Mouse (Mus musculus): ENCODE results near the gene Sel1l2.
A peak's percentile ranks its signal among the peaks of the same experiment; 100 is the strongest.

Sel1l2 gene

DNA sequence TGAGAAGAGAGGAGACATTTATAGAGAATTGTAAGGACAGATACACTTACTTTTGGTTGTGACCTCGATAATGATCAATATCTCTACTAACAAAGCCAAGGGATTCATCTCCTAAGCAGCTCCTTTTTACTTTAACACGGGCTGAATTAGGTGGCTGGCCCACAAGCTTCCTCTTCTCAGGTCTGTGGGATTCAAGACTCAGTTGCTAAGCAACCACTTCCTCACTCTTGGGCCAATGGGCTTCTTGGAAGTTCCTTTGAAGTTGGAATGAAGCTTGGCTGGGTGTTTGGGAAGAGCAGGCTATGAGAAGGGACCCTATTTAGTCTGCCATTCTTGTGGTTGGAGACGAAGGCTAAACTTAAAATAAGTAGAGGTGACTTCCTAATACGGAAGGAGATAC lies at the start of gene Sel1l2:
Gene Sel1l2 (minus strand): TSS at position 182 of the 400 bp plus-strand sequence.
- DNase-seq (ENCODE audit: low read depth, low spot score), result no peak

DNA sequence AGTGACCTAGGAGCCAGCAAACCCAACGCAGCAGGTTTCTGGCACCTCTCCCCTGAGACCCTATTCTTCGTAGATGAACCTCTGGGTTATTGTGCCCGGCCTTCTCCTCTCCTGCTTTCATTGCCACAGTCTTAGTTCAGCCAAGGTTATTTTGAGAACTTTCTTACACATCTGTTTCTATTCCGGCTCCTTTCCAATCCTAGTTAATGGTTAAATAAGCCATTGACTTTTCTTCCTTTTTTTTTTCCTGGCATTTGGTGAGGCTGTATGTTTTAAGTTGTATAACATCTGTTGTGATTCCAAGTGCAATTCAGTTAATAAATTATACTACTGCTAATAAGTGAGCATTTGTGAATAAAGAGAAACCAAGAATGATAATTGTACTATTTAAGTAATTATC lies 49.6 kb upstream of the Sel1l2 start:
- DNase-seq (ENCODE audit: low read depth, low spot score), result no peak

DNA sequence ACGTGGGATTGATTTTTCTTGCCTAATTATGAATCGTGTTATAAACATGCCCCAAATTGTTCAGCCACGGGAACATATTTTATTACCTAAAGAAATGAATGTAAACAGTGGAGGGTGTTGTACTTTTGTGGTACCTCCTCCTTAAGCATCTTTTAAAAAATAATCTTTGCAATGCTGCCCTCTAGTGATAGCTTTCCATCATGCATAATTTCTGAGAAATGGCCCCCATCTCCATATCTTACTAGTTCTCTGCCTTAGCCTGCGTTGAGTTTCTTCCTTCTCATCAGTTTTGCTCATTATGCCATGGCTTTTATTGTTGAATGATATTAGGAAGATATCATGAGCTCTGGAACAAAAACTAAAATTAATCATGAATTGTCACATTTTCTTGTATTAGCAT lies 37.8 kb upstream of the Sel1l2 start:
- peak; percentile 59 for DNase-seq (ENCODE audit: low read depth, low spot score)

DNA sequence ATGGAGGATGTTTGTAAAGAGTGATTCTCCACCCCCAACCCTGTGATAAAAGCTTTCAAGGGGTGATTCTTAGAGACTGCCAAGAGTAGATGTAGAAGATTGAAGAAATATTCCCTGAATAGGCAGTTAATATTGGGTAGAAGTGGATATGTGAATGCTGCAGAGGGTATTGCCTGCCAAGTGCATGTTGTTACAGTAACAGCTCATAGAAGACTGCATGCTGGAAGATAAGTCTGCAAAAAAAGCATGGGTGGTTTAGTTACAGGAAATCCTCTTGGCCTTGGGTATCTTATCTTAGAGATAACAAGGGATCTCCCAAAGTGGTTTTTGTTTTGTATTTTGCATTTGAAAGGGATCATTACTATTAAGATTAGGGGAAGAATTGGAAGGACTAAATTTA lies 36.3 kb upstream of the Sel1l2 start:
- DNase-seq (ENCODE audit: low read depth, low spot score), result no peak

DNA sequence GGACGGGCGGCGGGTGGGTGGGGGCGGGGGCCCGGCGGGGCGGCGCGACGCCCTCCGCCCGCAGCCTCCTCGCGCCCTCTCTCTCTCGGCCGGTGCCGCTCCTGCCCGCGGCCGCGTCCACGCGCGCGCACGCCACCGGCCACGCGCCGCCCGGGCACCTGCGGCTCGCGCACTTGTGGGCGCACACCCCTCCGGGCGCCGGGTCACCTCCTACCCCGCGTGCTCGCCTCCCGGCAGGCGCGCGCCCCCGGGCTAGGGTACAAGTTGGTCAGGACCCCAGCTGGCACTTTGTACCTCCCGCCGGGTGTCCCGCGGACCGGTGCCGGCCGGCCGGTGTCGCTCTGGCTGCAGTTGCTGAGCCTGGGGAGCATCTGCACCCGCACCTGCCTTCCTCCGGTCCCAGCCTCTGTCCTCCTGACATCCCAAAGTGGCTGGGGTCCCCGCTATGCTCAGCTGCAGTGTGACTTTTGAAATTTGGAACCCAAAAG lies 6.3 kb upstream of the Sel1l2 start:
- DNase-seq (ENCODE audit: low read depth, low spot score), result peak; percentile 48

DNA sequence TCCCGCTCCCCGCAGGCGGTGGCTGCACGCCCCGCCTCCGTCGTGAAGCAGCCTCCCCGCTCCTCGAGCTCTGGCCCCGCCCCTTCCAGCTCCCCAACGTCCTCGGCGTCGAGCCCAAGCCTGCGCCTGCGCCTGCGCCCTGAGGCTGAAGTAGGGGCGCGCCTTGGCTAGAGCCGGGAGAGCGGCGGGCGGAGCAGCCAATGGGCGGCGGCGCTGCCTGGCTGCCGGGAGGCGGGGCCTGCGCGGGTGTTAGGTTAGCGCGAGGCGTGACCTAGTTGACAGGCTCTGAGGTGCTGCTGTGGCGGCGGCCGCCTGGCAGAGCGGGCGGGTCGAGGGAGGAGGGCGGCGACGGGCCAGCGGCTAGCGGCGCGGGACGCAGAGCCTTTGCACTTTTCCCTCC lies 5.7 kb upstream of the Sel1l2 start, which contains the start of gene Macrod2:
Gene Macrod2 (plus strand): TSS at position 131 of the 400 bp plus-strand sequence.
- DNase-seq (ENCODE audit: low read depth, low spot score), result peak; percentile 97

DNA sequence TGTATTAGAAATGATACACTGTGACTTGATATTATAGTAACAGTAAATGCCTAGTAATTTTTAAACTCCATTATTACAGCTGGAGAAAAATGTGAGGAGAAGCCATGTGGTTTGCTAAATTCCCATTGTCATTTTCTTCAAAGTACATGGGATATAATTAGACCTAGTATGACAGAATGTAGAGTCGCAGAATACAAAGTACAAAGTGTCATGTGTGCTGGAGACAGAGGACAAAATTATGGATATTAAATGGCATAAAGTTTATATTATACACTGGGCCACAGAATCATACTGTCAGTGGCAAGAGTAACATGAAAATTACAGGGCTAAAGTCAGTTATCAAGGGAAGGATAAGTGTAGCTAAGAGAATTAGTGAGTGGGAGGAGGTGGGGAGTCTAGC lies 24.7 kb downstream of the Sel1l2 start:
- no peak for DNase-seq (ENCODE audit: low read depth, low spot score)

DNA sequence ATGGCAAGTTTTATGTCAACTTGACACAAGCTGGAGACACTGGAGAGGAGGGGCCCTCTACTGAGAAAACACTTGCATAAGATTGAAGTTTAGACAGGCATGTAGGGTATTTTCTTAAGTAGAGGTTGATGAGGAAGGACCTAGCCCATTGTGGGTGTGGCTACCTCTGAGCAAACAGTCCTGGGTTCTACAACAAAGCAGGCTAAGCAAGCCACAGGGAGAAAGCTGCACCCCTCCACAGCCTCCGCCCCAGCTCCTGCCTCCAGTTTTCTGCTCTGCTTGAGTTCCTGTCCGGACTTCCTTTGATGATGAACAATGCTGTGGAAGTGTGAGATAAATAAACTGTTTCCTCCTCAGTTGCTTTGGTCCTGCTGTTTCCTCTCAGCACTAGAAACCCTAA lies 29.6 kb downstream of the Sel1l2 start:
- DNase-seq (ENCODE audit: low read depth, low spot score), result peak; percentile 2

DNA sequence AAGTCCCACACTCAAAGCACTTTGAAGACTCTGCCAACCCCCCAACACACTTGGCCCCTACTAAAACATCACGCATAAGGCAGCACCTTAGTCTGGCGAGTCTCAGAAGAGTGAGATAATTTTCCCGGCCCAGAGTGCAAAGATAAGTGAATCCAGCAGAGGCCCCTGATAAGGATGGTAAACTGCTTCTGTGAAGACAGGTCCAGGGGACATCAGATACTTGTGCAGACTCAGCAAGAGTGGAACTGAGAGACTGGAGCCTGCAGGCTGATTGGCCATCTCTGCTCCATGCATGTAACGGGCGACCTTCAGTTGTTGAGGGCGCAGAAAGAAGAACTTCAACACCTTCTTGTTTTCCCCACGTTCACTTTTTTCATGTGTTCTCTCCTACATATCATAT lies 47.1 kb downstream of the Sel1l2 start:
- DNase-seq (ENCODE audit: low read depth, low spot score), result no peak

DNA sequence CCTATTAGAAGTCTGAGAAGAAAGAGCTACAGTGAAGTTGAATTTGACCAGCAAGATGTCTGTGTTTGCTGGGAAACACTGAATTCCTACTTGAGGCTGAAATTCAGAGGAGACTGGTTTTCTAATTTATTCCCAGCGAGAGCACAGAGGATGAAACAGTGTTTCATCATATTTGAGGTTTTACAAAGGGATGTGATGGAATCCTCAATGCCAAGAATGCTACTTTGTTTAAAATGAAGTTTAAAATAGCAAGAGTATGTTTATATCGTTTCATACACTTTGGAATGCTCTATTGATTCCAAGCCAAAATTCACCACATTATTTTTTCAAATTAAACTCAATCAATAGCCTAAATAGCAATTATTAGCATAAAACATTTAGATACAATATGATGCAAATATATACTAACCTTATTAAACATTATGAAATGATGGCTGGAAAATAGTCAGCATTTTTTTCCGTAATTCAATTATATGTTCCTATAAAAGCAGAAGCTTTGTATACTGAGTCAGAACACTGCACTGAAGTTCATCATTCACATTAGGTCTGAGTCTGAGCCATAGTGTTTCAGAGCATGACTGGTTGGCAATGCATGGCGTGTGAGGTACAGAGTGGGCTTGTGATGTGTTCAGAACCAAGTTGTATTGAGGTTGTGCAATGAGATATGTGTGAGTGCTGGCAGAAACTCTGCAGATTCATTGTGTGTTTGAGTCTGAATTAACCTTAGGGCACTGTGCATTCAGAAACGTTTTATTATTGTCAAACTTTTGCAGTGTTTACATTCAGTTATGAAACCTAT lies 58.8 kb downstream of the Sel1l2 start:
- DNase-seq (ENCODE audit: low read depth, low spot score), result no peak

DNA sequence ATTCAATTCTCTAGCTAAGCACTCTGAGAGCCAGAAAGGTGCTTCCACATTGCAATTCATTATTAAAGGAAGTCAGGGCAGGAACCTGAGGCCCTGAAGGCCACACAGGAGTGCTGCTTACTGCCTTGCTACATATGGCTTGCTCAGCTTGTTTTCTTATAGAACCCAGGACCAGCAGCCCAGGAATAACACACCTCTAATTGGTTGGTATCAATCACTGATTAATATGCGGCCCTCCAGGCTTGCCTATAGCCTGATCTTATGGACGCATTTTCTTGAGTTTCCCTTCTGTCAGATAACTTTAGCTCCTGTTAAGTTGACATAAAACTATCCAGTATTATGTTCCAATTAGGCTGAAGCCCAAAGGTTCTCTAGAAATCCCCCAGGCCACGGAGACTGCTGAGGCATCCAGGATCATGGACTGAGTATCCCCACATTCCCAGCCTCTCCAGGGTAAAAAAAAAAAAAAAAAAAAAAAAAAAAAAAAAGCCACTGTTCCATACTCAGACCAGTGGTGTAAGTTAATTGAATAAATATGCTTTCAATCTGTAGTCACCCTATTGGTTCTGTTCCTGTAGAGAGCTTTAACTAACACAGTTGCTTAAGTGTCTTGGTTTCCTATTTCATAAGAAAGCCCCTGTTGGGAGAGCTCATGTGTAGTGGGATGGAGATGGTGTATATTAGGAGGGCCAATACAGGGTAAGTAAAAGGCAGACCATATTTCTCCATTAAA lies 86.4 kb downstream of the Sel1l2 start:
- no peak for DNase-seq (ENCODE audit: low read depth, low spot score)

DNA sequence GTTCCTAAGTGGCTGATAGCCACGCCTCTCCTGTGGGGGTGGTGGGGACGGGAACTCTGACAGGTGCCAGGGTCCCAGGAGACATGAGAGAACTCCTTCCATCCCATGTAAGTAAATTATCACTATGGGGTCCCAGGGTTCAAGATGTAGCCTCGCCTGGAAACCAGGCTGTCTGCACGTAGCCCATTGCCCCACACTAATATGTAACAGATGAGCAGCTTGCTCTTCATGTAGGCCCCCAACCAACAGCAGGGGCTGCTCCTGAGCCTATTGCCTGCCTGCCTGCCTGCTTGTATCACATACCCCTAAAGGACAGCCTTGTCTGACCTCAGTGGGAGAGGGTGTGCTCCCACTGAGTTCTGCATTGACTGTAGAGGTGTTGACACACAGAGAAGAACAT lies 92.4 kb downstream of the Sel1l2 start:
- DNase-seq (ENCODE audit: low read depth, low spot score), result peak; percentile 49

DNA sequence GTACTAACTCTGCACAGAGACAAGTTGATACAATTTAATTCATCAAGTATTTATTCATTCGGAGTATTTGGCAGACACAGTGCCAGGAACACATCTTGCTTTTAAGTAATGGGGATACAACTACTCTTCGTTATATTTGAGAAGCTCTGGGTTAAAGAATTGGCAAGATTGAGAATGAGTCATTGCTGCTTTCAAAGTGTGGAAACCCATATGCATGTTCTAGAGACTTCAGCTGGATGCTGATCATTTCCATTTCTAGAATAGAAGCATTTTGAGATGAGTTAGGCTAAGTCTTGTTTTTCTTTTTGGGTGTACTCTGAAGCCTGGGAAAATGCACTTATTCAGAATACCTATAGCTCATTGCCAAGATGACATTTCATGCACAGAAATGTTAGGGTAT lies 95.7 kb downstream of the Sel1l2 start:
- DNase-seq (ENCODE audit: low read depth, low spot score), result no peak

DNA sequence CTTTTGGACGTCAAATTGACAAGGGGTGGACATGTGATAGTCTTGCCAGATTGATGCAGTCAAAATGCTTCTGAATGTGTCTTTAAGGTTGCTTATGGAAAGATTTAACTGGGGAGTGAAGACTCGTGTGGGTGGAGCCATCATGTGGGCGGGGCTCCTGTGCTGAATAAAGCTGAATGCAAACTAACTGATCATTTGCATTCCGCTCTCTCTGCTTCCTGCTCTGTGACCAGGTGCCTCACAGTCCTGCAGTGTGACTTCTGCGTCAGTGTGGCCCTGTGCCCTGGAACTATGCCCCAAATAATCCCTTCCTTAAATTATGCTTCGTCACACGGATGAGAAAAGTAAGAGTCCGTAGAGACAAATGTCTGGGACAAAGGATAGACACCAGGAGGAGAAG lies 108.7 kb downstream of the Sel1l2 start:
- no peak for DNase-seq (ENCODE audit: low read depth, low spot score)

DNA sequence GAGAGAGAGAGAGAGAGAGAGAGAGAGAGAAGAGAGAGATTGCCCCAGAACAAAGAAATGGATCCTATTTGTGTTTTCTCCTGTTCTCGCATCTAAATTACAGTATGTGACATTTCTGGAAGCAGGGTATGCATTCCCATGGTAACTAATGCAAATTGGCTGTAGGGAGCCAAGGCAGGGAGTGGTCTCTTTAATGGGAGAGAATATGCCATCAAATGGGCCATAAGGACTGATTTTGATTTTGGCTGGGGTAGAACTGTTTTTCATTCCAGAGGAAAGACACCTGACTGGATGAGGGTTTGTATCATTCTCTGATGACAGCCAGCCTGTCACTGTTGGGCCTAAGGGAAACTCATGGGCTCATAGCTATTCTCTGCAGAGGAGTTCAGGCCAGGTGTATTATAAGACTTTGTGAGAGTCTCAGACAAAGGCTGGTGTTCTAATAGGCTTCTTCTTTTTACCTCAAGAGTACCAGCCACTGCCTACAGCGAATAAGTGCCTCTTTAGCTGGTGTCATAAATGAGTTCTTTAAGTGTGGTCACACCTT lies 133.8 kb downstream of the Sel1l2 start:
- no peak for DNase-seq (ENCODE audit: low read depth, low spot score)

DNA sequence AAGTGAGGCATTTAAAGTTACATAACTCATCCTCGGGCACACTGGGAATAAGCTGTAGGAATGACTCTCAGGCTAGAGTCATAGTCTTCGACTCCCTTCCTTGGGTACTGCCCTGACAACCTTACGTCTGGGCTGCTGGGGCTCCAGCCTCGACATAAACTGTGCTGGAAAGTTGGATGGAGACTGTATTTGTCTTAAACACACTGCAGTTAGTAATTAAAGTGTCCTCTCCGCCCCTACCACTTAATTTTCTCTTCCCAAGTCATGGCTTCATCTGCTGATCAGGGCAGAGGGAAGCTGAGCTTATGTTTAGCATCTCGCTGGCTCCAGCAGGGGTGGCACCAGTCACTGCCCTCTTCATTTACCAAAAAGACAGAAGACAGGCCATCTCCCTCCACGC lies 135.2 kb downstream of the Sel1l2 start:
- DNase-seq (ENCODE audit: low read depth, low spot score), result no peak

DNA sequence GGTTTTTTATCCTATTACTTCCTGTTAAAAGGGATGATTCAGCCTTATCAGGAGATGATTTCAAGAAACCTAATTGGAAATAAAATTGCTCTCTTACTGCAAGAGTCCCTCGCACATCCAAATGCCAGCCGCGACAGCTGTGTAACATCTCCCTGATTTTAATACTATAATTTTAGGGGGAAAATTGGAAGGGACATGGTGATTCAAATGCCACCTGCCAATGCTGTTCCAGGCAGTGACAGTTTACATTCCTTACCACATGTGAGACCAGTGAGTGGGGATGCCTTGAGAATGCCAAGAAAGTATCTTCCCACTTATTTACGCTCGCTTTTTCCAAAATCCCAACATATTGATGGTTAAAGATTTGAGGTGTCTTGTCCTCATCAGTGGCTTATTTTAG lies 146.4 kb downstream of the Sel1l2 start:
- no peak for DNase-seq (ENCODE audit: low read depth, low spot score)

DNA sequence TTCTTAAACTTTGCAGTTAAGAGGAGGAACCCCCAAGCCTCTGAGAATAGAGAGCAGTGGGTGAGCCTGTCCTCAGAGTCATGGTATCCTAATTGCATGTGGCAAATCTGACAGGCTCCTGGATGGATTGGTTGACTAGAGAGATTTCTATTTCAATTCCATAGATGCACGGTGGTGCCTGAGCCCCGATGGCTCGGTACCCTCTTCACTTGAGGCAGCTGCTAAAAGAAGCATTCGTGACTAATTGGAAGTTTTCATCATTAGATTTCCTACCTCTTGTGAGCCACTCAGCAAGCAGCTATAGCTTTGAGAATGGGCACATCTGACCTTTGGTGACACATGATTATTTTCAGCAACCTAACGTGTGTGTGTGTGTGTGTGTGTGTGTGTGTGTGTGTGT lies 147.1 kb downstream of the Sel1l2 start:
- DNase-seq (ENCODE audit: low read depth, low spot score), result no peak

DNA sequence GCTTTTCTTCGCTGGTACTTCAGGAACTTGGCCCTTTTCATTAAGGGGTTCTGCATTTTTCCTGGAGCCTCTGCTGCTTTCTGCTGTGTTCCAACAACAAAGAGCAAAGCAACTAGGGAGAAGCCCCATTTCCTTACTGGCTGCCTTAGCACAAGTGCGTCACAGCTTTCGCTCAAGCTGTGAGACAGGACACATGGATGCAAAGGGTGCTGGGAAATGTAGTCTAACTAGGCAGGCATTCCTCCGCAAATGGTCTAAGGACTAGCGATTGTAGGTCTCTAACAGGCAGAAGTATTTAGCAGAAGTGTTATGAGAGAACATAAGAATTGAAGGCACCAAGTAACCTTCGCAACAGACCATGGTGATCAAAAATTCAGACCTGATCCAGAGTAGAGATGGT lies 152.3 kb downstream of the Sel1l2 start:
- DNase-seq (ENCODE audit: low read depth, low spot score), result no peak

DNA sequence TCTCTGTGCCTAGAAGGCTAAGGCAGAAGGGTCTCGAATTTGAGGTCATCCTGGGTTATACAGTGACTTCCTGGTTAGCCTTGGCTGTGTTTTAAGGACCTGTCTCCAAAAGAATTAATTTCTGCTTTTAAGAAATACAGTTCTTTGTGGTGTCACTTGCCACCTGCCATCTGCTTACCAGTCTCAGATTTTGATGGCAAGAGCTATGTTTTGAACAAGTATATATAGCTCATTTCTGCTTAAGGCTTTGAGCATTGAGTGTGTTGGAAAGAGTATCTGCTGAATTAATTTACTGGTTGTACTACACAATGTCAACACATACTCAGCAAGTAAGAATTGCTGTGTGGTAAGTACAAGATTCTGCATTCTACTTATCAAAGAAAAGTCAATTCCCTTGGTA lies 159.2 kb downstream of the Sel1l2 start:
- DNase-seq (ENCODE audit: low read depth, low spot score), result no peak

DNA sequence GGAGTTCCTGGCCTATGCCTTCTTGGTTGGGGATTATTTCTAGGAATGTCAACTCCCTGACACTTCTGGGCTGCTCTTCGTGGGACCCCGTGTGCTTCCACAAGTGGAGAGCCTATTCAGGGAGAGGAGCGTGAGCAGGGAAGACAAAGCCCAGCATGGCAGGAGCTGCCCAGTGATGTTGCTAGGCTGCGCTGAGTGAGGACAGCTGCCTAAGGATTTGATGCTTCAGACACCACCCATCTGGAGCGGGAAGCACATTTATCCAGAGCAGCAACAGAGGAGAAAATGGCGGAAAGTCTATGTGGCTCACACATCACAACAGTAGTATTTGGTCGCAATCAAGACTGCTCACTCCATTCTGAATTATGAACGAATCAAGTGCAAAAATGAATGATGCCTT lies 169.2 kb downstream of the Sel1l2 start:
- DNase-seq (ENCODE audit: low read depth, low spot score), result no peak

DNA sequence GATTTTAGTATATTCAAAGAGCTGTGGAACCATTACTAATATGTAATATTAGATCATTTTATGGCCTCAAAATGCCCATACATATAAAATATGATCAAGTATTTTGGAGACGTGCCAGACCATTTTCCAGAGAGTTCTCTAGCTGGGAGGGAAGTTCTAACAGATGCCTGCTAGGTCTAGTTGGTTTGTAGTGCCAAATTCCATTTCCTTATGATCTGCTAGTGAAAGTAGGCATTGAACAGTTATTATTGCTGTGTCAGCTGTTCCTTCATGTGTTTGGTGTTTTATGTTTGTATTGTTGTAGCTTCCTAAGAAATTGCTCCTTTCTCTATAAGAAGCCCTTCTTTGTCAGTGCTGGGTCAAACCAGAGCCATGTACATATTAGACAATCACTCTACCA lies 173.5 kb downstream of the Sel1l2 start:
- no peak for DNase-seq (ENCODE audit: low read depth, low spot score)

DNA sequence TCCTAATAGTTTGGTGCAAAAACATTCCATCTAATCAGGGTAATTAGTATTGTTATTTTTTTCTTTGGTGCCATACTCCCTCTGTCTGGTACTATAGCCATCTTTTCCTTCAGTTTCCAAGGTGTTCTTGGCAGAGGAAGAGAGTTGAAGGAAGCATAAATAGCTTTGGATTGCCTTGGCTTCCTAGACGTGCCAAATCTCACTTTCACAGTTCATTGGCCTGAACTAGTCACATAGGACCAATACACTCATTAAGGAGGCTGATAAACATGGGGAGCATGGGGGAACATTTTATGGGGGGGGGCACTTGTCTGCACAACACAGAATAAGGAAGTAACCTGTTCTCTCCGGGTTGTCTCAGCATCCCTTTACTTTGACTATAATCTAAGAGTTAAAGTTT lies 174.1 kb downstream of the Sel1l2 start:
- no peak for DNase-seq (ENCODE audit: low read depth, low spot score)
